Mouse (Mus musculus) MEL (cell line): ENCODE results near the gene Tle3. TPM values are rescaled to one million over a fixed set of nuclear protein-coding genes. Genes with fewer than 3 reads are reported as not detected.

Source experiments
- DNase-seq: peaks from one replicate; pipeline ENCODE4 v3.0.0; 2011; ENCODE audit warnings: low read depth, low spot score
- H3K27ac ChIP-seq: 2 replicates; pipeline ENCODE4 v1.5.1; 2012; ENCODE audit warnings: low read depth, mild to moderate bottlenecking, control low read depth, low read length, moderate library complexity; ENCODE audit not compliant: control insufficient read depth
- H3K27me3 ChIP-seq, 2 experiments: fragments of 150-350 bp in 1 of 2; sonication (generic) in 1 of 2; 2 replicates each; pipeline ENCODE4 v1.6.1; 2012; ENCODE audit warnings: low read length in 2 of 2, mild to moderate bottlenecking in 2 of 2, improper control_type of control experiment in 1 of 2, moderate library complexity in 1 of 2; ENCODE audit not compliant: insufficient read depth in 2 of 2, control insufficient read depth in 1 of 2
- H3K36me3 ChIP-seq, 2 experiments: 2 replicates each; pipeline ENCODE4 v1.6.1; 2012 to 2014; ENCODE audit warnings: low read length in 2 of 2, improper control_type of control experiment in 1 of 2, inconsistent platforms in 1 of 2, mild to moderate bottlenecking in 1 of 2; ENCODE audit not compliant: insufficient read depth in 2 of 2, control insufficient read depth in 1 of 2
- H3K4me1 ChIP-seq, 2 experiments: fragments of 150-350 bp in 1 of 2; sonication (generic) in 1 of 2; 2 replicates each; pipeline ENCODE4 v1.6.1; 2012; ENCODE audit warnings: low read length in 2 of 2, improper control_type of control experiment in 1 of 2, mild to moderate bottlenecking in 1 of 2; ENCODE audit not compliant: insufficient read depth in 2 of 2, control insufficient read depth in 1 of 2
- H3K4me3 ChIP-seq, 2 experiments: fragments of 150-350 bp in 1 of 2; sonication (generic) in 1 of 2; 2 replicates each; pipeline ENCODE4 v1.5.1; 2012; ENCODE audit warnings: low read depth in 2 of 2, low read length in 2 of 2, mild to moderate bottlenecking in 2 of 2, moderate library complexity in 2 of 2, control low read depth in 1 of 2, improper control_type of control experiment in 1 of 2; ENCODE audit not compliant: control insufficient read depth in 1 of 2, insufficient read depth in 1 of 2
- H3K79me2 ChIP-seq: 2 replicates; pipeline ENCODE4 v1.6.1; 2012; ENCODE audit warnings: mild to moderate bottlenecking, low read length, moderate library complexity; ENCODE audit not compliant: control insufficient read depth, poor library complexity, insufficient read depth
- H3K9ac ChIP-seq: 2 replicates; pipeline ENCODE4 v1.6.1; 2012; ENCODE audit warnings: low read depth, mild to moderate bottlenecking, control low read depth, low read length, moderate library complexity; ENCODE audit not compliant: control insufficient read depth, poor library complexity, severe bottlenecking
- H3K9me3 ChIP-seq: fragments of 150-350 bp; sonication (generic); replicated peaks from 2 replicates; pipeline ENCODE4 v1.6.1; 2012; ENCODE audit warnings: mild to moderate bottlenecking, low read length, improper control_type of control experiment, moderate library complexity; ENCODE audit not compliant: insufficient read depth
- CHD1 ChIP-seq: IDR thresholded peaks from 2 replicates; pipeline ENCODE4 v1.6.1; 2012; ENCODE audit warnings: low read depth, mild to moderate bottlenecking, inconsistent platforms, low read length, improper control_type of control experiment
- CHD2 ChIP-seq: IDR thresholded peaks from 2 replicates; pipeline ENCODE4 v1.6.1; 2011; ENCODE audit warnings: low read length, improper control_type of control experiment
- CTCF ChIP-seq, 3 experiments: IDR thresholded peaks in 2 of 3; conservative IDR thresholded peaks in 1 of 3; 2 replicates each; pipeline ENCODE4 v1.5.1; 2011 to 2012; ENCODE audit warnings: low read length in 3 of 3, low read depth in 2 of 3, mild to moderate bottlenecking in 2 of 3, improper control_type of control experiment in 1 of 3, inconsistent platforms in 1 of 3, mixed read lengths in 1 of 3, moderate library complexity in 1 of 3; ENCODE audit not compliant: control insufficient read depth in 1 of 3, insufficient read depth in 1 of 3, poor library complexity in 1 of 3, severe bottlenecking in 1 of 3
- ELF1 ChIP-seq: IDR thresholded peaks from 2 replicates; pipeline ENCODE4 v1.6.1; 2014; ENCODE audit warnings: low read depth, mild to moderate bottlenecking, inconsistent platforms, low read length, improper control_type of control experiment, moderate library complexity
- EP300 ChIP-seq, 2 experiments: IDR thresholded peaks; 2 replicates each; pipeline ENCODE4 v1.6.1; 2011; ENCODE audit warnings: improper control_type of control experiment in 2 of 2, low read length in 2 of 2, low read depth in 1 of 2, mild to moderate bottlenecking in 1 of 2
- ETS1 ChIP-seq: IDR thresholded peaks from 2 replicates; pipeline ENCODE4 v1.6.1; 2012; ENCODE audit warnings: low read depth, mild to moderate bottlenecking, inconsistent platforms, low read length, improper control_type of control experiment, moderate library complexity
- GATA1 ChIP-seq: IDR thresholded peaks from 2 replicates; pipeline ENCODE4 v1.6.1; 2011; ENCODE audit warnings: low read depth, low read length, improper control_type of control experiment
- JUND ChIP-seq: IDR thresholded peaks from 2 replicates; pipeline ENCODE4 v1.6.1; 2011; ENCODE audit warnings: low read depth, mild to moderate bottlenecking, improper control_type of control experiment, low read length
- MAFK ChIP-seq: IDR thresholded peaks from 2 replicates; pipeline ENCODE4 v1.6.1; 2011; ENCODE audit warnings: low read depth, mild to moderate bottlenecking, low read length, improper control_type of control experiment, borderline replicate concordance
- MAX ChIP-seq: IDR thresholded peaks from 2 replicates; pipeline ENCODE4 v1.6.1; 2011; ENCODE audit warnings: low read length, improper control_type of control experiment
- MAZ ChIP-seq: IDR thresholded peaks from 2 replicates; pipeline ENCODE4 v1.6.1; 2012; ENCODE audit warnings: low read depth, mild to moderate bottlenecking, inconsistent platforms, low read length, improper control_type of control experiment
- MEF2A ChIP-seq: IDR thresholded peaks from 2 replicates; pipeline ENCODE4 v1.6.1; 2014; ENCODE audit warnings: low read depth, mild to moderate bottlenecking, inconsistent platforms, low read length, improper control_type of control experiment; ENCODE audit not compliant: poor library complexity, insufficient replicate concordance, severe bottlenecking; ENCODE audit errors: extremely low read depth
- MYB ChIP-seq: IDR thresholded peaks from 2 replicates; pipeline ENCODE4 v1.6.1; 2011; ENCODE audit warnings: mild to moderate bottlenecking, low read depth, low read length, improper control_type of control experiment
- MYC ChIP-seq: IDR thresholded peaks from 2 replicates; pipeline ENCODE4 v1.6.1; 2011; ENCODE audit warnings: low read depth, mild to moderate bottlenecking, low read length, improper control_type of control experiment, moderate library complexity
- NELFE ChIP-seq: IDR thresholded peaks from 2 replicates; pipeline ENCODE4 v1.6.1; 2011; ENCODE audit warnings: low read depth, low read length, improper control_type of control experiment
- POLR2A ChIP-seq, 2 experiments: IDR thresholded peaks; 2 replicates each; pipeline ENCODE4 v1.6.1; 2011 to 2012; ENCODE audit warnings: low read length in 2 of 2, mild to moderate bottlenecking in 2 of 2, control low read depth in 1 of 2, improper control_type of control experiment in 1 of 2, low read depth in 1 of 2, moderate library complexity in 1 of 2; ENCODE audit not compliant: control insufficient read depth in 1 of 2, insufficient read depth in 1 of 2, poor library complexity in 1 of 2
- POLR2AphosphoS2 ChIP-seq: IDR thresholded peaks from 2 replicates; pipeline ENCODE4 v1.6.1; 2011; ENCODE audit warnings: low read length, improper control_type of control experiment
- POLR2AphosphoS5 ChIP-seq: IDR thresholded peaks from 2 replicates; pipeline ENCODE4 v1.6.1; 2012; ENCODE audit warnings: low read depth, borderline replicate concordance, mild to moderate bottlenecking, inconsistent platforms, low read length, moderate library complexity, mixed read lengths
- RAD21 ChIP-seq: IDR thresholded peaks from 2 replicates; pipeline ENCODE4 v1.6.1; 2011; ENCODE audit warnings: mild to moderate bottlenecking, low read depth, low read length, improper control_type of control experiment
- RCOR1 ChIP-seq: IDR thresholded peaks from 2 replicates; pipeline ENCODE4 v1.6.1; 2012; ENCODE audit warnings: low read depth, mild to moderate bottlenecking, inconsistent platforms, low read length, improper control_type of control experiment
- SIN3A ChIP-seq: IDR thresholded peaks from 2 replicates; pipeline ENCODE4 v1.6.1; 2012; ENCODE audit warnings: low read length, improper control_type of control experiment, inconsistent platforms
- SMC3 ChIP-seq: IDR thresholded peaks from 2 replicates; pipeline ENCODE4 v1.6.1; 2011; ENCODE audit warnings: low read depth, low read length, improper control_type of control experiment
- TAL1 ChIP-seq: IDR thresholded peaks from 2 replicates; pipeline ENCODE4 v1.6.1; 2012; ENCODE audit warnings: mild to moderate bottlenecking, inconsistent platforms, low read length, moderate library complexity, mixed read lengths
- TBP ChIP-seq: IDR thresholded peaks from 2 replicates; pipeline ENCODE4 v1.8.0; 2011; ENCODE audit warnings: low read depth, low read length, improper control_type of control experiment
- TCF12 ChIP-seq: IDR thresholded peaks from 2 replicates; pipeline ENCODE4 v1.6.1; 2014; ENCODE audit warnings: low read depth, mild to moderate bottlenecking, inconsistent platforms, low read length, improper control_type of control experiment, moderate library complexity
- UBTF ChIP-seq: IDR thresholded peaks from 2 replicates; pipeline ENCODE4 v1.6.1; 2012; ENCODE audit warnings: low read depth, mild to moderate bottlenecking, inconsistent platforms, low read length, improper control_type of control experiment, moderate library complexity, borderline replicate concordance; ENCODE audit not compliant: insufficient read depth
- USF1 ChIP-seq: IDR thresholded peaks from 2 replicates; pipeline ENCODE4 v1.6.1; 2014; ENCODE audit warnings: low read depth, mild to moderate bottlenecking, inconsistent platforms, low read length, improper control_type of control experiment, moderate library complexity
- ZC3H11A ChIP-seq: IDR thresholded peaks from 2 replicates; pipeline ENCODE4 v1.6.1; 2012; ENCODE audit warnings: low read depth, mild to moderate bottlenecking, inconsistent platforms, low read length, improper control_type of control experiment
- ZKSCAN1 ChIP-seq: IDR thresholded peaks from 2 replicates; pipeline ENCODE4 v1.6.1; 2012; ENCODE audit warnings: low read depth, mild to moderate bottlenecking, inconsistent platforms, low read length, improper control_type of control experiment, moderate library complexity
- ZMIZ1 ChIP-seq: IDR thresholded peaks from 2 replicates; pipeline ENCODE4 v1.6.1; 2012; ENCODE audit warnings: low read depth, mild to moderate bottlenecking, inconsistent platforms, low read length, improper control_type of control experiment, moderate library complexity
- polyA plus RNA-seq, 2 experiments: library from polyadenylated mRNA; stranded (reverse) in 1 of 2; unstranded in 1 of 2; fragments of >175 nt in 1 of 2; fragments of >200 nt in 1 of 2; gene quantifications; 2 replicates each; pipeline versions ENCODE4 v1.2.1 to v1.2.4; 2012; ENCODE audit warnings: low replicate concordance in 2 of 2, low read depth in 1 of 2; ENCODE audit not compliant: insufficient read length in 2 of 2, insufficient read depth in 1 of 2, missing spikeins in 1 of 2
- total RNA-seq: library from RNA; depleted of rRNA; stranded (reverse); fragments of 300-350 nt; gene quantifications from 2 replicates; pipeline ENCODE4 v1.2.3, GENCODE M21; 2012

Gene Tle3
- total and polyA plus RNA-seq, 3 experiments: 20.3 to 26.8 TPM; not detected in 1

GRCm38 (mm10) chr9:61326922-61327321, 45.2 kb upstream of the Tle3 start:
- Histone ChIP-seq H3K9me3 (no peaks in the 10 kb centered on the region), H3K27me3 (no peaks in the 10 kb centered on the region), H3K9ac (no peak overlapping the region), H3K4me1 (peaks cover 11 to 56% of the 10 kb centered on the region in 2 experiments), H3K4me3 (no peak overlapping the region), H3K36me3 (peaks cover 0 to 31% of the 10 kb centered on the region in 2 experiments; a peak in 2 of 4 replicates), H3K79me2 (no peaks in the 10 kb centered on the region), H3K27ac (no peak overlapping the region)
- TF ChIP-seq ZKSCAN1 (no peak), ZC3H11A (no peak), NELFE (no peak), MAZ (no peak), POLR2A (IDR thresholded peaks at IDR 0.05; ENCODE audit: control insufficient read depth in 1 of 2, insufficient read depth in 1 of 2, low read depth in 1 of 2, low read length in 2 of 2, poor library complexity in 1 of 2) (no peak), RAD21 (no peak), ZMIZ1 (no peak), POLR2AphosphoS5 (no peak), SMC3 (no peak), TBP (no peak), ETS1 (no peak), CHD2 (no peak), ELF1 (no peak), RCOR1 (no peak), CHD1 (no peak)
- no peak for DNase-seq

GRCm38 (mm10) chr9:61328173-61328572, 44.0 kb upstream of the Tle3 start:
- Histone ChIP-seq H3K79me2 (no peaks in the 10 kb centered on the region), H3K27ac (peak overlapping the region; percentile 42), H3K4me3 (no peak overlapping the region), H3K4me1 (peaks cover 11 to 47% of the 10 kb centered on the region in 2 experiments), H3K36me3 (peaks cover 0 to 31% of the 10 kb centered on the region in 2 experiments; a peak in 2 of 4 replicates), H3K9me3 (no peaks in the 10 kb centered on the region), H3K9ac (no peak overlapping the region), H3K27me3 (no peaks in the 10 kb centered on the region)
- peak; percentile 85 for DNase-seq
- no peak for TF ChIP-seq MAZ
- peak; percentile 60 to 63 for TF ChIP-seq EP300 (IDR thresholded peaks at IDR 0.05; ENCODE audit: low read depth in 1 of 2, low read length in 2 of 2)
- no peak for TF ChIP-seq MEF2A
- no peak for TF ChIP-seq USF1
- TF ChIP-seq UBTF: no peak
- TF ChIP-seq GATA1: peak; percentile 60
- TF ChIP-seq TAL1: peak; percentile 69
- TF ChIP-seq POLR2A (IDR thresholded peaks at IDR 0.05; ENCODE audit: control insufficient read depth in 1 of 2, insufficient read depth in 1 of 2, low read depth in 1 of 2, low read length in 2 of 2, poor library complexity in 1 of 2): no peak
- 0 out of 2 replicates have a peak, but pooled peaks have one; percentile 32 for TF ChIP-seq SIN3A
- no peak for TF ChIP-seq CHD1
- no peak for TF ChIP-seq ZKSCAN1
- peak; percentile 23; the same call in 1 of the 2 replicates for TF ChIP-seq ETS1
- TF ChIP-seq CTCF (IDR thresholded peaks at IDR 0.05 in 2 of 3, conservative IDR thresholded peaks at IDR 0.05 in 1 of 3; ENCODE audit: control insufficient read depth in 1 of 3, insufficient read depth in 1 of 3, low read depth in 2 of 3, low read length in 3 of 3, poor library complexity in 1 of 3, severe bottlenecking in 1 of 3): no peak
- TF ChIP-seq TBP: no peak
- no peak for TF ChIP-seq MAX
- TF ChIP-seq TCF12: peak; percentile 75
- TF ChIP-seq SMC3: no peak
- no peak for TF ChIP-seq NELFE
- TF ChIP-seq ZMIZ1: no peak
- no peak for TF ChIP-seq MYB
- 0 out of 2 replicates have a peak, but pooled peaks have one; percentile 7 for TF ChIP-seq MAFK
- no peak for TF ChIP-seq MYC
- no peak for TF ChIP-seq JUND
- no peak for TF ChIP-seq POLR2AphosphoS2
- no peak for TF ChIP-seq CHD2
- TF ChIP-seq RCOR1: no peak
- no peak for TF ChIP-seq RAD21
